Mouse (Mus musculus): ENCODE data around the gene Celf5.
A peak's percentile ranks its signal among the peaks of the same experiment; 100 is the strongest.

Celf5 gene

DNA sequence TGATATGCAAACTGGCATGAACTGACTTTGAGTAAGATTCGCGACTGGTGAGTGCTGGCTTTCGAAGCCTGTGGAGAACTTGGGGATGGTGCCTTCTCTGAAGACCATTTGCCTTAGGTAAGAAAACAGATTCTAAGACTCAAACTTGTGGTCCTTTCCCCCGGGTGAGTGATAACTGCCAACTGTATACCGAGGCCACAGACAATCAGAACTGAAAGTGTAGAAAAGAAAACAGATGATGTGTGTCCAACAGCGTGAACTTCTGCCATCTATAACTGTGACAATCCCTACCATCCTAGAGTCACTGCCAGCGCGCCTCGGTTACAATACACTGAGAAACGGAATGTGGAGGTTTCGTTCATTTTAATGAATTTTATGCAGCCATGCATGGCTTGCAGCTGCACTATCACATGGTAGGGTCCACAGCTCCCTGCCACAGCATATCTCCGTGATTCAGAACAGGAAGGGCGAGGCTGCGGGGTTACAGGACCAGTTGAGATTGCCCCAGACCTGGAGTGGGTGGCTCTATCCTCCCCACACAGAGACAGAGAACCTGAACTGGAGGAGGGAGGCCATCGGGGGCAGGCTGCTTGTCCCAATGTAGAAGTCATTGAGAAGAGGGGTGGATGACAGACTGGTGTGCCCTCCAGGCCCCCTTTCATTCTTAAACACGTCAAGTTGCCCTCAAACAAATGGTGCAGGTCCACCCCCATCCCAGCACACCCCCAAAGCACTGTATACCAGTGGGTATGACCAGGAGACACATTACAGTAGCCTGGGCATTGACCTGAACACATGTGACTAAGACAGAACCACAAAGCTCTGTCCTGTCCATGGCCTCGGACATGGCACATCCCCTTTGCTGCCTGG lies 15.1 kb upstream of the Celf5 start:
- no peak for DNase-seq

DNA sequence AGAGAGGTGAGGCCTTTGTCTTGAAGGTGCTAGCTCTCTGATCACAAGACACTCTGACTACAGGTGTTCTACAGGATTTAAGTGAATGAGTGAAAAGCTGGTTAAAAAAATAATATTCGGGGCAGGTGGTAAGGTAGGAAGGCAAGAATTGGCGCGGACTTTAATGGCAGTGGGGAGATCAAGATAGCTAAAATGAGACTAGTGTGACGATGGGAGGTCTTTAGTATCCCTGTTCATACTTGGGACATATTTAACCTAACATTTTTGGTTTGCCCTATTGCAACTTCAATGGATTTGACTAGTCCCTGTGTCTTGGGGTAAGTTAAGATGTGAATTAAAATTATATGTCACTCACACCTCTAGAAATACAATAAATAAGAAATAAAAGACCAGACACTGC lies 14.5 kb upstream of the Celf5 start:
- no peak for DNase-seq

DNA sequence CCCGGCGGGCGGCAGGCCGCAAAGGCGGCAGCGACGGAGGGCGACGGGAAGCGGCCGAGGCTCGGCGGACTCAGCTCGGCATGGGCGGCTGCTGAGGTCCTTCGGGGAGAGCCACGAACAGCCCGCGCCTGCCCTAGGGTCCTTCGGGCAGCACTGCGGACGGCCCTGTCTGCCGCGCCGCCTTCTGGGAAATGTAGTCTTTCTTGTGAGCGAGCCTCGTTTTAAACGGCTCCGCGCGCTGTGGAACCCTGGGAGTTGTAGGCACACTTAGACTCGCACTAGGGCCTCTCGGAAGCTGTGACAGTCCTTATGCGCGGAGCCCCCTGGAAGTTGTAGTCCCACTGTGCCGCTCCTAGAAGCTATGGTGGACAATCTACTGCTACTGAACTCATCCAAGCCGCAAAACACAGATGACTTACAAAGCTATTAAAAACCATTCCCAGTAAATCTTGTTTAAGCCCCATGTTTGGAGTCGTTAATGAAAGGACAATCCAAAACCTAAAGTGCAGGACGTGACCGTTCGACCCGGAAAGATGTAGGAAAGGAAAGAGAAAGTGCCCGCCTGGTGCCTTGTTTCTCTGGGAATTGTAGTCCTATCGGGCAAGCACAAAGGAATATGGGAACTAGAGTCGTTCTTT lies 13.9 kb upstream of the Celf5 start, which contains the start of gene Ncln:
TSS of gene Ncln (minus strand) at position 129 of the 638 bp plus-strand sequence.
- peak; percentile 99 for DNase-seq

DNA sequence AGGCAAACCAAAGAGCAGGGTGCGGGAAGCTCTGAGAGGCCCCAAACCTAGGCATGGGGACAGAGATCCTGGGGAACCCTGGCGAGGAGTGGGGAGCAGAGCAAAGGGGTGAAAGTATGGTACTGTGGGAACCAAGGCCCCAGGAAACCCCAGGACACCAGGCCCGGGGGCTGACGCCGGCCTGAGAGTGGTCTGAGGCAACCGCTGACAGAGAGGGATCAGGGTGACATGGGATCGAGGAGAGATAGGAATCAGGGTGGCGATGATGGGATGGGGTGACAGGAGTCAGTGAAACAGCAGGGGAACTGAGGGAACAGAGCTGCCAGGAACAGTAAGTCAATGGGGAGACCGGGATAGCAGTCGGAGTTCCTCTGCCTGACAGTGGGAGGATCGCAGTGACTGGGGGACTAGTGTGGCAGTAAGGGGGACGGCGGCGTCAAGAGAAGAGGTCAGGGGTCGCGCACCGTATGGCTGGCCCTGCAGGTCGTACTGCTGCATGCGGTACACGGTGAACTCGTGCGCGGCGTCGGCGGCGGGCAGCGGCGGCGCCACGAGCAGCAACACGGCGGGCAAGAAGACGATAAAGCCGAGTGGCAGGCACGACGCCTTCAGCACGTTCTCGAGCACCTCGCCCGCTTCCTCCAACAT lies 13.2 kb upstream of the Celf5 start:
- no peak for DNase-seq

DNA sequence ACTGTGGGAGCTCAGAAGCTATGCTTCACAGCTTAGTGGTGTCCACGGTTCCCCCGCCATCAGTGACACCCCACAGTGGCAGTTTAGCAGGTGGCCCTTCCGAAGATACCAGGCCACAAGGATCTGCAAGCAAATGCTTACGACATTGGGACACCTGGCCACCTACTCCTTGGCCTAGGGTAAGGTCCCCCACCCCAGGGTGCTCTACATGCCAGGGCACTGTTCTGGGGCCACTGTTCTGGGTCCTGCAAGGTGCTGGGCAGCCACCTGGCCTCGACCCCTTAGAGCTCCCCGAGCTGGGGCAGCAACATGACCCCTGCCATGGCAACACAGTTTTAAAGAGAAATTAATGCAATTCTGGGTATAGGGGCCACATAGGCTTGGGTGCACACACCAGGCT lies 12.6 kb upstream of the Celf5 start:
- no peak for DNase-seq

DNA sequence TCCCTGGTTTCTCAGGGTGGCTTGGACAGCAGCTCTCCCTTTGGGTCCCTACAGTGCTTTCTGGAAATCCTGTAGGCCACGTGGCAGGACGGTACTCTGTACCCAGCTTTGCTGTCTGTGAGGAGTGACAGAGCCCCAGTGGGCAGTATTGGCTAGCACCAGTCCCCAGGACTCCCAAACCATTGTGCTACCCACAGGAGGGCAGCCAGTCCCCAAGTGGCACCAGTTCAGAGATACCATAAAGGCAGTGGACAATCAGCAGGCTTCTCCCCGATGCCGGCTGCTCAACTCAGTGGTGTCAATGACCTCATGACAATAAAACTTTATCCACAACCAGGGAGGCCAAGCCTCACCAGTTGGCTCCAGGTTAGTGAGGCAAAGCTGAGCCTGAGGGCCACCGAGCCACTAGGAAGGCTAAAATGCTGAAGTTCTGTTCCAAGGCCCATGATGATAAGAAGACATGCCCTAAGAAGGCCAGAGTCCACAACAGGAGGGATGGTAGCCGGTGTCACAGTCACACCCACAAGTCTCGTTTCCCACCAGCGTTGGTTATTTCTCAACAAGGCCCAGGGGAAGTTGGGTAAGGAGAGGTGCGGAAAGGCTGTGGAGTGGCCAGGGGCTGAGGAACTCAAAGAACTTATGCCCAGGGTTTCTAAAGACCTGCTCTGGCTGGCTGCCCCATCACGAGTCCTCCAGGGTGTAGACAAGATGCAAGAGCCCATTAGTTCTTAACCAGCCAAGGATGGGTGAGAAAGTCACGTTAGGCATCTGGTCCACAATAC lies 11.9 kb upstream of the Celf5 start:
- no peak for DNase-seq

DNA sequence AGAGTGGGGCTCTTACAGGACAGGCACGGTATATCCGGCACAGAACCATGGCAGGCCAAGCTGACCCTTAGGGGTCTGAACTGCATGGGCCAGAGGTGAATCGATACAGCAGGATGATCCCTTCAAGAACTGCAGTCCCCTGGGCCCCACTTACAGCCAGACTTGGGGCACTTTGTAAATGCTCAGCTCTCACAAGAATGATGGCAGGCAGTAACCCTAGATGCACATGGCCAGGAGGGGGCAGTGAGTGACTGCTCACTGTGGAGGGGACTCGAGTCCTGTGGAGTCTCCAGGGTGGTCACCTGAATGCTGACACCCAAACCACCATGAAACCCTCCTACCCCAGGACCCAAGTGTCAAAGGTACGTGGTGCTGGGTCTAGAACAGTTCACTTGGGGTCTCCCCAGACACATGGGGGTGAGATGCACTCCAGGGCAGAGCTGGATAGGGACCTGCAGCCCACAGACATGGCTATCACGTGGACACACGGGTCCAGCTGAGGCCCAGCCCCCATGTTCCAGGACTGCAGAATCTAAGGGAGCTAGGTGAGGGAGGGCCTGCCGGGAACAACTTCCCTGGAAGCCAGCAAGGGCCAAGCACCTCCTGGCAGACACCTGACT lies 11.2 kb upstream of the Celf5 start:
- DNase-seq = no peak

DNA sequence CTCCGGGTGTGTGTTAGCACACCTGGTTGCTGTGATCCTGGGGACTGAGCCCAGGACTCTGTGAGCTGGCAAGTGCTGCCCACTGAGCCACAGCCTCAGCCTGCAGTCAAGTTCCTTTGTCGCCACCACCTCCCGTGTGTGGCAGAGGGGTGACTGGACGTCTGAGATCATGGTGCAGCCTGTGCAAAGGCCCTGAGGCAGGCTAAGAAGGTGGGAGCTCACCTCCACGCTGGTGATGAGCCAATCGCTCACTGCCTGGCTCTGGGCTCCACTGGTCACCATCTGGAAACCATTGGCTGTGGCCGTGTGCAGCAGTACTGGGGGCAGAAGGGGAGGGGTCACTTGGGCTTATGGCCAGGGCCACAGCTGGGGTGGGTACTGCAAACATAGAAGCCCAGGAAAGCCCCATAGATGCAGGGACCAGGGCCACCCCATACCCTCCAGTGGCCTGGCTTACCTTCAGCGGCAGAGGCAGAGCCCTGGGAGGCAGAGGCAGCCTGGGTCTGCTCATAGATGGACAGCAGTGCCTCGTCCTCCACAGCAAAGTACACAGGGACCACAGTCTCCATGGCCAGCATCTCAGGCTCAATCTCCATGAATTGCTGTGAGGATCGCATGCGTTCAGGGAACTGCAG lies 10.2 kb upstream of the Celf5 start:
- DNase-seq = no peak

DNA sequence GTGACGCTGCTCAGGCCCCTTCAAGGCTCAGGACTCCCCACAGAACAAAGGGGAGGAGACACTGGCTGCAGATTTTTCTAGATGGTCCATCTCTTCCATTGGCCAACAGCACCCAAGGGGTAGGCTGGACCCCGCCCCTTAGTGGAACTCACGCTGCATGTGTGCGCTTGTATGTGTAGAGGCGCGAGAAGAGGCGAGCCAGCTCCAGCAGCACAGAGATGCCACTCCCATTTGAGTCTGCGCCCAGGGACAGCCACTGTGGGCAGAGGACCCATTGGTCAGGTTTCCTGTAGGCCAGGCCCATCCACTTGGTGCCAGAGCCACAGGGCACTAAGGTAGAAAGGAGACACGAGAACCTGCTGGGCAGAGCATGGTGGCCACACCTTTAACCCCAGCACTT lies 8.5 kb upstream of the Celf5 start:
- no peak for DNase-seq

DNA sequence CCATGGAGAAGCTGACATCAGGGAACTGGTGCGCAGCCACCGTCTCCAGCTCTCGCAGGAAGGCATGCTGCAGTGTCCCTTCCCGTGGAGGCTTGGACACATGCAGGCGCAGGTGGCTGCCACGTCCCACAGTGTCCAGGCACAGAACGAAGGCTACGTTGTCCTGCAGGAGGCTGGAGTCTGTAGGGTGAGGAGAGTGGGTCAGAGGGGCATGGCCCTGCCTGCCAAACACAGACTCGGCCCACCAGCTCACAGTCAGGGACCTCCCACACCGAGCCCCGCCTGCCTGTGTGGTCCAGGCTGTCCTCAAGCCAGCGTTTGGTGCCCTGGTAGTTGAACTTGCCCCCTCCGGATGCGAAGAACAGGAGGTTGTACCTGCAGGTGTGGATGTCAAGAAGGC lies 7.4 kb upstream of the Celf5 start:
- no peak for DNase-seq

DNA sequence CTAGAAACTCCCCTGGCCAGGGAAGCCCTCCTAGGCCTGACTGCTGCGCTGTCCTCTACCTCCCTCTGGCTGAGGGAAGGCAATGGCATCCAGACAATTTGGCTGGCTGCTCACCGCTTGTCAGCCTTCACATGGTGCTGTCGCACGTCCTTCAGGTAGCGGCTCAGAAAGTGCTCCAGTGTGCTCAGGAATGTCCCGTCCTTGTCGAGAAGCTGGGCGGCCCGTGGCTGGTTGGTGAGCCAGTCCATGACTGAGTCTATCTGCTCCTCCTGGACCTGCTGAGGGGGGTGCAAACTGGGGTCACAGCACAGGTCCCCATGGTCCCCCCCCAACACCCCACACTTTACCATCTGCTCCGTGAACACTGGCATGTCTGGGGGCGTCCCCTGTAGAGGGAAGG lies 5.6 kb upstream of the Celf5 start:
- DNase-seq = no peak

DNA sequence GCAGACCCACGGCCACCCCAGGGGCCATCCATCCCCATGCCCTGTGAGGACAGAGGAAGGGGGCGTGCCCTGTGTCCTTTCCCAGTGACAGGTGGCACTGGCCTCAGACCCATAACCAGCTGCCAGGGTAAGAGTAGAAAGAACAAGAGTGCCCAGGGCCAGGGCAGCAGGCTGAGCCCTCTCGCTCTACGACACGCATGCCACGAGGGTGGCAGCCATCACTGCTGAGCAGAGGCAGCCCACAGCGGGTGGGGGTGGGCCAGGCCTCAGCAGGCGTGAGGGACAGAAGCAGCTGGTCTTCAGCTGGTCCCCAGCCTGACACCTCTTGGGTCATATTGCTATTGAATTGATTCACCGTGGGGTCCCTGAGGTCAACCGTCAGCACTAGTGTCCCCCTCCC lies 4.0 kb upstream of the Celf5 start:
- no peak for DNase-seq

DNA sequence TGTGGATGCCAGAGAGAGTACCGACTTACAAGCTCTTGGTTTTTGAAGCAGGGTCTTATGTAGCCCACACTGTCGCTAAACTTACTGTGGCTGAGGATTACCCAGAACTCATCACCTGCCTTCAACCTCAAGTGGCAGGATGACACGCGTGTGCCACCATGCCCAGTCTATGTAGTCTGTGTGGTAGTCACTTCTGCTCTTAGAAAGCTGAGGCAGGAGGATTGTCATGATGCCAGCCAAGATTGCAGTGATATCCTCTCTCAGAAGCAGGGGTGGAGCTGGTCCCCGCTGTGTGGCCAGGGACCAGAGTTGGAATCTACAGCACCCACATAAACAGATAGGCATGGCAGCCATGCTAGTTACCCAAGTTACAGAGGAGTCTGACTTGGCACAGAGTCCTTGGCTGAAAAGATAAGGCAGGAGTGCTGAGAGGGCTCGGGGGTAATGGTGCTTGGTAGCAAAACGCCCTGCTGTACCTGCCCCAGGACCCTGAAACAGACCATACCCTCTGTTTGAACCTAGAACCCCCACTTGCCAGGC lies 3.0 kb upstream of the Celf5 start:
- DNase-seq = no peak

DNA sequence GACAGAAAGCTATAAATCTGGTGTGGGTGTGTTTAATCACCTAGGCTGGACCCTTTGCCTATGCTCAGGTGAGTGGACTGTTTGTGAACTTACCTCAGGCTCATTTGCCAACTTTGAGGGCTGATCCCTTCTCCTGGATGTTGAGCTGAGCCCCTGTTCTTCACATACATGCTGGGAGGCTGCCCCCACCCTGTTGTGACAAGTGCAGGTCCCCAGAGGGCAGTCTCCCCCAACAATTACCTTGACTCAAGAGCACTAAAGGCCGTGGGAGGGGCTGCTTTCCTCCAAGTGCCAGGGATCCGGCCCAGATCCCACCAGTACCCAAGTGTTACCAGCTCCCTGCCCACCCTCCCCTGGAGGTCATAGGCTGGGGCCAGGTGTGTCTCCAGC lies 2.5 kb upstream of the Celf5 start:
- DNase-seq = no peak

DNA sequence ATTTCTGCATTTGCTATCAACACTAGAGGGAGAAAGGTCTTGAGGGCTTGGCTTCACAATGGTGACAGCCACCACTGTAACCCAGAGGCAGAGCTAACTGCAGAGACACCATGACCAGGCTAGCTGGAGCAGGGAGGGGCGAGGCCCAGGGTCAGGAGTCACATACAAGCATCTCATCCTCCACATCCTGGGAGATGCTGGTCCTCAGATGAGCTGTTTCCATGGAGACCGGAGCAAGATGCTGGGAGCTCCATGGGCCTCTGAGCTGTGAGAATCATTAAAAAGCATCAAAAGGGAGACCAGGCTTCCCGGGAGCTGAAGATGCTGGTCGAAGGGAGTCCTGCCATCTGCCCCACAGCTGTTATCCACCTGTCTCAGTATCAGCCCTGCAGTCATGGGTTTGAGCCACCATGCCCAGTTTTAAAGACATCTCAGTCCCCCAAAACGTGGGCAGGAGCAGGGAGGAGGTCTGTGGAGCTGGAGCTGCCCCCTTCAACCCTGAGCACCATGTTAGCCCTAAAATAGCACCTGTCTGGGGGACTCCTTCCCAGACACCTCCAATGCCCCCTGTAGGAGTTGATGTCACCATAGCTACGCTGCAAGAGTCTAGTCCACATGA lies 2.0 kb upstream of the Celf5 start:
- DNase-seq = peak; percentile 35

DNA sequence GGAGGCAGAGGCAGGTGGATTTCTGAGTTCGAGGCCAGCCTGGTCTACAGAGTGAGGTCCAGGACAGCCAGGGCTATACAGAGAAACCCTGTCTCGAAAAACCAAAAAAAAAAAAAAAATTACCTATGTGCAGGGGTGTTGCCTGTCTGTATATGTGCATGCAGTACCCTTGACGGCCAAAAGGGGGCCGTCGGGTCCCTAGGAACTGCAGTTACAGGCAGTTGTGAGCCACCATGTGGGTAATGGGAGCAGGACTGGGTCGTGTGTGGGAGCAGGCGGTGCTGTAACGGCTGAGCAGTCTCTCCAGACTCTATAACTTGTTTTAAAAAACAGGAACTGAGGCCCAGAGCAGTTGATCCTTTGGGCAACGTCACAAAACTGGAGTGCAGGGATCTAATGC lies 1.5 kb upstream of the Celf5 start:
- peak; percentile 49 for DNase-seq

DNA sequence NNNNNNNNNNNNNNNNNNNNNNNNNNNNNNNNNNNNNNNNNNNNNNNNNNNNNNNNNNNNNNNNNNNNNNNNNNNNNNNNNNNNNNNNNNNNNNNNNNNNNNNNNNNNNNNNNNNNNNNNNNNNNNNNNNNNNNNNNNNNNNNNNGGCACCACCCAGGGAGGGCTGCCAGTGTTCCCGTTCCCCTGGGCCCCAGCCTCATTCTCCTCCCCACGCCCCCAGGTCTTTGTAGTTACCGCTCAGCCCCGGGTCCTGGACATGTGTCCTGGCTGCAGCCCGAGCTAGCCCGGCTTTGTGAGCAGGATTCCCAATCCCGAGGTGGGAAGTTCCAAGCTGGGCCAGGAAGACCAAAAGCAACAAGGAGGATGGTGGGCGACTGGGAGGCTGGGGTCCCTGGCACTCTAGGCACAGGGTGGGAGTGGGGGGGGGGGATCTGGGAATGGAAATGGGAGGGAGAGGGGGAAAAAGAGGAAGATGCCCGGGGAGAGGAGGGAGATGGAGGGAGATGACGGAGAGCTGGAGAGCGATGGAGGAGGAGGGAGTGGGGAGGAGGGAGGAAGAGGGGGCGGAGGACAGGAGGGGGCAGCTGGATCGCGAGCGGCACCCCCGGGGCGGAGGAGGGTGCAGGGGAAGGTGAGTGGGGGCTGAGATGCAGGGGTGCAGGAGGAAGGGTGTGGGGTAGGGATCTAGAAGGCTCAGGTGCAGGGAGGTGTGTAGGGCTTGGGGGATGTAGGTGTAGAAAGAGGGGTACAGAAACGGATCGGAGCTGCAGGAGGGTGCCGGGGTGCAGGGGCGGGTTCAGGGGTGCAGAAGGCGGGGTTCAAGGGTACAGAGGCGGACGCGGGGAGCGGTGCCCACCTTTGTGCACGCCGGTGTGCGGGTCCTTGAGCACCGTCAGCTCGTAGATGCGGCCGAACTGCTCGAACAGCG lies 640 bp downstream of the Celf5 start:
- no peak for DNase-seq

DNA sequence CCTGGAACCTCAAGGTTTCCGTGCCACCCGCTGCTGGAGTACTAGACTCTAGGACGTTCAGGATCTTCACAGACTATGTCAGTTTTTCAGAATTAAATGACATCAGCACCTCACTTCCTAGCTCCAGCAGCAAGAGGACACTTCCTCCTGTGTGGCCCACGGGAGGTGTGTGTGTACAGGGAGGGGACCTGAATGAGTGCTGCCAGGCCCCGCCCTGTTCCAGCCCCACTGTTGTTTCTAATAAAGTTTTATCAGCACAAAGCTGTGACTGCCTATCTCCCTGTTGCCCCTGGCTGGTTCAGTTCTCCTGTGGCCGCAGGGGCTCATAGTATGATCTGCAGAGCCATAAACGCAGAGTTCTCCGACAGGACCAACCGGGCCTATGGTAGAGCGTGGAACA lies 8.0 kb downstream of the Celf5 start:
- DNase-seq = no peak

DNA sequence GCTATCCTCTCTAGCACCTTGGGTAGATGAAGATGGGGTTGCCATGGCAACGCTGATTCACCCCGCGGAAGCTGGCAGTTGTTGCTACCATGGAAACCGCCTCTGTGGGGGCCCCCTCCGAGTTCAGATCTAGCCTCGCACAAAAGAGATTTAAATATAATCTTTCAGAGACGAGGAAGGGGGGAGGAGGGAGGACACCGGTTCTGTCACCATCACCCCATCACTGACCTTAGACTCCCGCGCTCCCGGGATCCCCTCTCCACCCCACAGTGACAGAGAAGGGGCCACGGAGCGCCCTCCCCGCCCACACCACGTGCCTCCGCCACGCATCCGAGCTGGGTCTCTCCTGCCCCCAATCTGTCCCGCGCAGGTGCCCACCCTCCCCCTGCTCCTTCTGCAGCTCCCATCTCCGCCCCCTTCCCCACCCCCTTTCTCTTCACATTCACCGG lies 9.5 kb downstream of the Celf5 start:
- peak; percentile 83 for DNase-seq

DNA sequence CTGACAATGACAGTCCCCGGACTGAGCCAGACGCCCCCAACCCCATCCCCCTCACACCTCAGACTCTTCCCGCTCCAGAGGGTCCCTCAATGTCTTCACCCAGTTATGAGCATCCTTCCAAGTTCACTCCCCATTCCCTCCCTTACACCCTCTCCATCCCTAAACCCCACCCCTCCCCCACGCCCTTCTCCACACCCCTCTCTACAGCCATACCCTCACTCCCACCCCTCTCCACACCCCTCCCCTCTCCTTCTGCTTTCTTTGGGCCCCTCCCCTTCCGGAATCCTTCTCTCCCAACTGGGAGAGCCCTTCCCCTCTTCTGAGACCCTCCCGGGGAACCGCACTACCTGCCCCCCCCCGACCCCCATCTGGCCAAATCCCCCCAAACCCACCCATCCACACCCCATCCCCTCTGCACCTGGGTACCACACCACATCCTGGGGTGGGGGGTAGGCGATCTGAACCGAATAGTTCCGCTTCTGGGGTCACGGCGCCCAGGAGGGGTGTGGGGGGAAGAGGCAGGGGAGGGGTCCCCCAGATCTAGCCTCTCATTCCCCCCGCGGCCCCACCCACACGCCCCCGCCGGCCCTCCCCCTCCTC lies 10.0 kb downstream of the Celf5 start:
- DNase-seq = peak; percentile 43

Measured in embryo, embryonic 11 days (tissue).